Mouse (Mus musculus): Measurements from ENCODE around the gene Syn1.

The Syn1 gene

DNA sequence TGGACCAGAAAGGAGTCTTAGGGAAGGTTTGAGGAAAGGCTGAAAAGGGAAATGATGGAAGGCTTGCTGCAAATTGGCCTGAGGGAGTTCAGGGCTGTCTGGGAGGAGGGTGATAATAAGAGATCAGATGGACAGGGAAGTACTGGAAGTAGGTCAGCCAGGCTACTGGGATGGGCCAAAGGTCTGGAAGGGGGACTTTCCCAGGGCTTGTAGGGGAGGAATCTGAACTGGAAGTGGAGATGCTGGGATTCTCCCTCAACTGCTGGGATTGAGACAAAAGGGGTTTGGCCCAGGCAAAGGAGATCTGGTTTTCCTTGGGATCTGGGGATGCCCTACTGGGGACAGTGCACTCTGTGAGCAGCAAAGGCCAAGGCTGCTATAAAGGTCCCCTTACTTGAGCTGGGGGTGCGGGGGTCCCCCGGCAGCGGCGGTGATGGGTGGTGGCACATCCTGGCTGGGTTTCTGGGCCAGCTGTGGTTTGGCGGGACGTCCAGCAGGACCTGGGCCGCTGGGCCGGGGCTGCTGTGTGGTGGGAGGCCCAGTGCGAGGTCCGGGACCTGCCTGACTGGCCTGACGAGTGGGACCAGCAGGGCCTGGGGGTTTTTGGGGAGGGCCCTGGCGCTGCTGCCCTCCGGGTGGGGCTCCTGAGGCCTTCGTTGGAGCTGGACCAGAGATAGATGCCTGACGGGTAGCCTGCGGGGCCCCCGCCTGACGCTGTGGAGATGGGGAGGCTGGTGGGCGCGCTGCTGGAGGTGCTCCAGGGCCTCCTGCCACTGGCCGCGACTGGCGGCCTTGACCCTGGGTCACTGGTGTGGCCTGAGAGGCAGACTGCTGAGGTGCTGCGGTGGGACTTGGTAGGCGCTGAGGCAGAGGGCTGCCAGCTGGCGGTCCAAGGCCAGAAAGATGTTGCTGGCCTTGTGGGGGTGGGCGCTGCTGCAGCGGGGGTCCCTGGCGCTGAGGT is 58.4 kb downstream of the Syn1 start:
- DNase-seq (ENCODE audit: low spot score): no peak

DNA sequence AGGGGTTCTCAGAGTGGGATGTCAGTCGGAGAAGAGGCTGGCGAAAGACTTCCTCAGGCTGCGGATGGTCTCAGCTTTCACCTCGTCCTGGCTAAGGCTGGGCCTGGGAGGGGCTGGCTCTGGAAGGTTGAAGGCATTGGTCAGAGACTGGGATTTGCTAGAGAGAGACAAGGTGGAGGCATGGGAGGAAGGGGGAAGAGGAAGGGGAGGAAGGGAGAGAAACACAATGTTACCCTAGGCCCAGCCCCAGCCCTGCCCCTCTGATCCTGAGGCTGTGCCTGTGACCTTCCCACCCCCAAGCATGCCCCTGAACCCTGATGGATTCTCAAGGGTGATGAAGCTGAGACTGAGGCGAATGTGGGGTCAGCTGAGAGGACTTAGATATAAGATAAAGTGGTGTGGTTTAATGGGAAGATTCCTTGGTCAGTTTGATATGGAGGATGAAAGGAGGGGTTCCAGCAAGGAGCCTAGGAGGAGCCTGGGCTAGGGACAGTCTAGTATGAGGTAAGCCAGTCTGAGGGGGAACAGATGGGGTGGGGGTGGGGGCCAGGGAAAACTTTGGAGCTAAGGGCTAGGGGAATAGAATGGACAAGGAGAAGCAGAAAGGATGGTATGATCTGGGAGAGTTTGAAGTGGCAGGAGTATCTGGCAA is 59.2 kb downstream of the Syn1 start:
- DNase-seq (ENCODE audit: low spot score): no peak

DNA sequence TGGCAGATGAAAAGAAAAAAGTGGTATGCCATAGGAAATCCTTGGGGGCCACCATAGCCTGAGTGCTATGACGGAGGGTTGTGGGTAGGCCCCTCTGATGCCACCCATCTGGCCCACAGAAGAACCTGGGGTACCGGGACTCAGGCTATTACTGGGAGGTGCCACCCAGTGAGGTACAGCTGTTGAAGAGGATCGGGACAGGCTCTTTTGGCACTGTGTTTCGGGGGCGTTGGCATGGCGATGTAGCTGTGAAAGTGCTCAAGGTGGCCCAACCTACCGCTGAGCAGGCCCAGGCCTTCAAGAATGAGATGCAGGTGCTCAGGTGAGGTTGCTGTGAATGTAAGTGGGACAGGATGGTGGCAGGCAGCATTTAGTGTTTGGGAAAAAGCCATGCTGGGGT is 67.0 kb downstream of the Syn1 start:
- DNase-seq (ENCODE audit: low spot score): no peak

DNA sequence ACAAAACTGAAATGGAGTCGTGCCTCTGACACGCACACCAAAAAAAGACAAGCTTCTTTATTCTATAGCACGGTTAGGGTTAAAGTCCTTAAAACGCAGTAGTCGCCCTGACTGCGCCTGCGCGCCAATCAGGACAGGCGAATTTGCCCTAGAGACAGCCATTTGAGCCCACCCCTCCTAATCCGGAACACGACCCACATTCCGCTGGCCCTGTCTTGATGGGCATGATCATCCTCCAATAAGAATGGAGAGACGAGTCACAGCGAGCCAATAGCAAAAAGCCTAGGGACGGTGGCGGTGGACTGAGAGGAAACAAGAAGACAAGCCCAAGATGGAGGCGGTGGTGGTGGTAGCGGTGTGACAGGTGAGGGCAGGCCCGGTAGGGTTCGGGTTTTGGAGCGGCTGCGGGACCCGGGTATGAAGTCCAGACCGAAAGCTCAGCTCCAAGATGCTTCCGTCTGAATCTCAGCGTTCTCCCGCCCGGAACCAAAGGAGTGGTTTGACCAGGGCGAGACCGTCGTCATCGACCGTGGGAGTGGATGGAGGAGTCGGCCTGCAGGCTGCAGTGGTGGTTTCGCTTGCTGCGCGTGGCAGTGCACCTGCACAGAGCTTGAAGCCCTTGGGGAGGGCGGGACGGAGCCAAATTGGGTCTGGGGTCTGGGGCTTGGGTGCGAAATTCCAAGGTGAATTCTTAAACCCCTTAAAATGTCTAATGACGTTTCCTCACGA is 72.4 kb downstream of the Syn1 start:
- DNase-seq (ENCODE audit: low spot score): peak; percentile 57

DNA sequence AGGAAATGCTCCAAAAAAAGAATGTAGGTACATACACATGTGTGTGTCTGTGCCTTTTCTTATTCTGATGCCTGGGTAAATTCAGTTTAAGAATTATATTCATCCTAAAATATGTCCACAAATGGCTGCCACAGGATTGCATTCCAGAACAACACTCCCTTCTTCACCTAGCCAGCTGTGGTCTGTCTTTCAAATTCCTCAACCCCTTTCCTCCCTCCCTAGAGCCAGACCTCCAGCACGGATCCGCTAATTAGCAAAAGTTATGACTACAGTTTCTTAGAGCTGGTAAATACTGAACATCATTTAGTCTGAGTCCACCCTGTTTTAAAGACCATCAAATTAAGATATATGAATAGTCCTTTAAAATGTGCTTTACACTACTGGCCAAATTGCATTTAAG is 73.0 kb downstream of the Syn1 start:
- DNase-seq (ENCODE audit: low spot score): no peak

DNA sequence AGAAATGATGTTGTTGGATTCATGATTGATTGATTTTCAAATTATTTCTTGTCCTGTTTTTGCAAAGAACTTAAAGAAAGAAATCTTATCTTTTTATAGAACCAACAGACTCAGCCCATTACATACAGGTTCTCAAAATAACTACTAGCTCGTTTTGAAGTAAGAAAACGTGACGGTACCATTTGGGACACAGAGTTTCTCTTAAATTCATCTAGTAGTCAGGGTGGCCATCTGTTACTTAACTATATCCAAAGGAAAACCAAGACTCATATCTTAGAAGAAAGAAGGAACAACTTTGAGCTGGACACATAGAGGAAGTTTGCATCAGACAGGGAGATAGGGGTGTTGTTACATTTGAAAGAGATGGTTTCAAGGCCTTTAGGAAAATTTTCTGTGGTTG is 73.6 kb downstream of the Syn1 start:
- DNase-seq (ENCODE audit: low spot score): no peak

DNA sequence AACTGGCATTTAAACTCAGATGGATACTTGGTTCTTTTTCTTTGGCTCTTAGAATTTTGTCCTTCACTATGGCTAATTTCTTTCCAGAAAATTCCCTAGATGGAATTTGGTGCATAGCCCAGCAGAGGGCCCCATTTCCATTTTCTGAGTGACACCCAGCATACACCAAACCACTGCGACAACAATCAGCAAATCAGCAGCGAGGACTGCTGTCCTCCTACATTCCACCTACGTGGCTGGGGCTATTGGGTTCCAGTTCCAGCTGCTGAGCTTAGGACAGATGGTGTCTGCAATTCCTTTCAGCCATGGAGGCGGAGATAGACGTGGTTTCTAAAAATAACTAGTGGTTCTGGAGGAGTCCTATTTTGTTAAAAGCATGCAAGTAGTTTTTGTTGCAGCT is 91.9 kb downstream of the Syn1 start:
- no peak for DNase-seq (ENCODE audit: low spot score)

DNA sequence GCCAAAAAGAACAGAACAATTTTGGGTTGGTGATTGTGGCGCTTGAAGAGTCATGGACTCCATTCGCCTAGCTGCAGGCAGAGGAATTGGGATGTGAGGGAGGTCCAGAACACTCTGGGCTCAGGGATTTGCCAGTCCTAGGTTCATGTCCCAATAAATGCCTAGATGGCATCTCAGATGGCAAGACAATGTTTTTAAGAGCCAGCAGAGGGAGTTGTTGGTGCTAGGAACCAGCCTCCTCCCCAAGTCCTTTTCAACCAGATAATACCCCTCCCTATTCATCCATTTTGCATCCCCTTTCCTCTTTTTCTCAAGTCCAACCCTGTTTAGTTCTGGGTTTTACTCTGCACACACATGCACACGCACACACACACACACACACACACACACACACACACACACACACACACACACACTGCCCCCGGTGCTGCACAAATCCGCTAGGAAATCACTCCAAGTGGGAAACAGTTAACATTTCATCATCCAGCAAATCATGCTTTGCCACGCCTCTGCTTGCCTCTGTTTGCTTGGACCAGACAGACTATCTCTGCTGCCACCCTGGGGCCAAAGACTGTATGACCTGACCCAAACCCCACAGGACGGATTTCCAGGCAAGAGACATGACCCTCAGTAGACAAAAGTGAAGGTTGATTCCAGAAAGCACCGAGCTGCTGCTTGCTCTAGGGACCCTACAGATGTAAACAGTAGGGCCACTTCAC is 100.9 kb downstream of the Syn1 start:
- no peak for DNase-seq (ENCODE audit: low spot score)

DNA sequence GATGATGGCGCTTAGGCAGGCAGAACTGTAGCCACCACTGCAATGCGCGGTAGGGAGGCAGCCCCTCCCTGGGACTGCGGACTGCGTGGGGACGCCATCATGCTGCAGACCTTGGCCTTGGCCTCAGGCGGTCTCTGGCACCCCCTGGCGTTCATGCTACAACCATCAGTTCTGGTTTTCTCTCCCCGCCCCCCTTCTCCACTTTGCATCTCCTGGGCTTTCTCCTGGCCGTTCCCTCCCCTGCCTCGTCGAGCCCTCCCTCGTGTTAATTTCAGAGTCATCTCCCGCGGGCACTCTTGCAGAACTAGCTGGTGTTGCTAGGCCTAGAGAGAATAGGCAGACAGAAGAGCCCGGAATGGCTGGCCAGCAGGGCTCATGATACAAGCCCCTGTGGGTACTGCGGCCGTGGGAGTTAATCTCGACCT is 101.6 kb downstream of the Syn1 start:
- peak; percentile 58 for DNase-seq (ENCODE audit: low spot score)

DNA sequence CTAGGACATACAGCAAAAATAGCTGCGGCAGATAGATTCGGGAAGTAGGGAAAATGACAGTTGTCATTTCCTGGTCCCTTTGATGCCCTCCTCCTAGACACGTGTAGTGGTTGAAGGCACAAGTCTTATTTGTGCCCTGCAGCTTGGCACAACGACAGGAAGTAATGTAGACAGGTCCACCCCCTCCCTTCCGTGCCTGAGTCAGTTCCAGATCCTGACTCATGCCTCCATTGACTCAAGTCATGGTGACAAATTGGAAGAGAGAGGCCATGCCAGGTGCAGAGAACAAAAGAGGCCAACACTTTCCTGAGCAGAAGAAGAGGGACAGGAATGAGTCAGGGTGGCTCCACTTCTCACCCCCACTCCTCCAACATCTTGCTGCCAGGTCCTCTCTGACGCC is 103.8 kb downstream of the Syn1 start:
- DNase-seq (ENCODE audit: low spot score): no peak

Data from ovary, postnatal 10 days (tissue).